Mouse (Mus musculus) MEL (cell line): ENCODE data around the gene Erbin.

Source experiments
- BHLHE40 ChIP-seq: IDR thresholded peaks from 2 replicates; pipeline ENCODE4 v1.6.1; 2012; ENCODE audit warnings: low read depth, mild to moderate bottlenecking, inconsistent platforms, low read length, improper control_type of control experiment, borderline replicate concordance
- CHD1 ChIP-seq: IDR thresholded peaks from 2 replicates; pipeline ENCODE4 v1.6.1; 2012; ENCODE audit warnings: low read depth, mild to moderate bottlenecking, inconsistent platforms, low read length, improper control_type of control experiment
- CTCF ChIP-seq, 3 experiments: IDR thresholded peaks in 2 of 3; conservative IDR thresholded peaks in 1 of 3; 2 replicates each; pipeline ENCODE4 v1.5.1; 2011 to 2012; ENCODE audit warnings: low read length in 3 of 3, low read depth in 2 of 3, mild to moderate bottlenecking in 2 of 3, improper control_type of control experiment in 1 of 3, inconsistent platforms in 1 of 3, mixed read lengths in 1 of 3, moderate library complexity in 1 of 3; ENCODE audit not compliant: control insufficient read depth in 1 of 3, insufficient read depth in 1 of 3, poor library complexity in 1 of 3, severe bottlenecking in 1 of 3
- GATA1 ChIP-seq: IDR thresholded peaks from 2 replicates; pipeline ENCODE4 v1.6.1; 2011; ENCODE audit warnings: low read depth, low read length, improper control_type of control experiment
- MAX ChIP-seq: IDR thresholded peaks from 2 replicates; pipeline ENCODE4 v1.6.1; 2011; ENCODE audit warnings: low read length, improper control_type of control experiment
- MEF2A ChIP-seq: IDR thresholded peaks from 2 replicates; pipeline ENCODE4 v1.6.1; 2014; ENCODE audit warnings: low read depth, mild to moderate bottlenecking, inconsistent platforms, low read length, improper control_type of control experiment; ENCODE audit not compliant: poor library complexity, insufficient replicate concordance, severe bottlenecking; ENCODE audit errors: extremely low read depth
- POLR2A ChIP-seq, 2 experiments: IDR thresholded peaks; 2 replicates each; pipeline ENCODE4 v1.6.1; 2011 to 2012; ENCODE audit warnings: low read length in 2 of 2, mild to moderate bottlenecking in 2 of 2, control low read depth in 1 of 2, improper control_type of control experiment in 1 of 2, low read depth in 1 of 2, moderate library complexity in 1 of 2; ENCODE audit not compliant: control insufficient read depth in 1 of 2, insufficient read depth in 1 of 2, poor library complexity in 1 of 2
- POLR2AphosphoS2 ChIP-seq: IDR thresholded peaks from 2 replicates; pipeline ENCODE4 v1.6.1; 2011; ENCODE audit warnings: low read length, improper control_type of control experiment
- USF1 ChIP-seq: IDR thresholded peaks from 2 replicates; pipeline ENCODE4 v1.6.1; 2014; ENCODE audit warnings: low read depth, mild to moderate bottlenecking, inconsistent platforms, low read length, improper control_type of control experiment, moderate library complexity

DNA sequence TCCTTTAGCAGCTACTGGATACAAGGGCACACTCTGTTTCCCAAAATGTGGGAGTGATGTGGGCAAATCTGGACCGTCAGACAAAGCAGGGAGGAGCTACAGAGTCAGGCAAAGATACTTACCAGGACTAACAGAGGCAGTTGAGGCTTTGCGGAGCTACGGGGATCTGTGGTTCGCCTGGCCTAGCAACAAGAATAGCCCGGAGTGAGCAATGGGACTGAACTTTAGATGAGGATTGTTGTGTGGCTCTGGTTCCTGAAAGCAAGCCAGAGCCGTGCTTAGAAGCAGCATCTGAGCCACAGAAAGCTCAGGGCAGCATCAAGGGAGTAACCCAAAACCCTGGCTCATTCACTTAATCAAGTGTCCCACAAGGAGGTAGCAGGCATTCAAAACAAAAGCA is 49.6 kb upstream of the Erbin start:
- TF ChIP-seq MEF2A (no peak), CTCF (IDR thresholded peaks at IDR 0.05 in 2 of 3, conservative IDR thresholded peaks at IDR 0.05 in 1 of 3; ENCODE audit: control insufficient read depth in 1 of 3, insufficient read depth in 1 of 3, low read depth in 2 of 3, low read length in 3 of 3, poor library complexity in 1 of 3, severe bottlenecking in 1 of 3) (no peak), GATA1 (no peak), CHD1 (no peak), USF1 (no peak), POLR2A (IDR thresholded peaks at IDR 0.05; ENCODE audit: control insufficient read depth in 1 of 2, insufficient read depth in 1 of 2, low read depth in 1 of 2, low read length in 2 of 2, poor library complexity in 1 of 2) (no peak), POLR2AphosphoS2 (no peak), BHLHE40 (no peak), MAX (no peak)
